Mouse (Mus musculus) heart, postnatal 0 days (tissue): ENCODE data around the gene Man2a1.

ENCODE experiments used
- CTCF ChIP-seq: IDR thresholded peaks from 2 replicates; pipeline ENCODE4 v1.5.1; 2016; ENCODE audit warnings: antibody characterized with exemption, control low read depth, low read depth
- EP300 ChIP-seq: IDR thresholded peaks from 2 replicates; pipeline ENCODE4 v1.6.1; 2016; ENCODE audit warnings: antibody characterized with exemption, low read depth

DNA sequence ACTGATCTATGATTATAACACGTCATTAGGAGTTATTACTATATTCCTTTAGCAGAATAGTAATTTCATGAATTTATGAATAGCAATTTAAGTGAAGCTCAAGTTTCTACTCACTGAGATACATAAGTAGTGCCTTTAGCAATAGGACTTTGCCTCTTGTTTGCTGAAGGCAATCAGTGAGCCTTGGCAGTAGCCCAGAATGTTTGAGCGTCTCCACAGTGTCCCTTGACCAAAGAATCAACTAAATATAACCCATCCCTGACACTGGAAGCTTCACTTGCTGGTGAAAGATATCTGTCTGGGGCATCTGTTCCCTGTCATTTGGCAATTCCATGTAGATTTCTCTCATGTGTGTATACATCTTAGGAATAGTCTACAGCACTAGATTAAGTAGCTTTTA, 147.6 kb downstream of the Man2a1 start:
- TF ChIP-seq CTCF (no peak), EP300 (no peak)
